Mouse (Mus musculus): Measurements from ENCODE around the gene Snupn. TPM values are rescaled to one million over a fixed set of nuclear protein-coding genes. Genes with fewer than 3 reads are reported as not detected.
"Not testable (repeated sequence)": the region's sequence is repeated elsewhere in the genome, so short reads cannot be mapped to it uniquely, and the experiment has no call there.

Snupn gene
- polyA plus RNA-seq, 1 experiment from 2014 or later = 29.1 TPM

- ATAC-seq (ENCODE audit: insufficient number of reproducible peaks, insufficient read depth, low FRiP score, low TSS enrichment) = peak; percentile 89
- Histone ChIP-seq H3K27me3 (no peaks in the 10 kb centered on the region), H3K27ac (peak within 1 kb of the TSS; percentile 93), H3K9me3 (no peaks in the 10 kb centered on the region), H3K36me3 (no peaks in the 10 kb centered on the region), H3K4me3 (peak within 1 kb of the TSS; percentile 88), H3K4me1 (peaks cover 11% of the 10 kb centered on the region), H3K9ac (peak within 1 kb of the TSS; percentile 85), H3K4me2 (replicated peaks) (peak within 1 kb of the TSS; percentile 88)
- WGBS = under 1% methylated on average over 73 of the region's 73 CpGs
Observed at GRCm38 (mm10) chr9:56937223-56938160, 13.2 kb upstream of the Snupn start, which contains the start of gene Imp3. Imp3 (plus strand) TSS chr9:56937475.

GRCm38 (mm10) chr9:56938374-56938773 is 12.3 kb upstream of the Snupn start:
- H3K27me3 ChIP-seq = no peaks in the 10 kb centered on the region
- H3K36me3 ChIP-seq = no peaks in the 10 kb centered on the region
- ATAC-seq (ENCODE audit: insufficient number of reproducible peaks, insufficient read depth, low FRiP score, low TSS enrichment) = no peak
- H3K9ac ChIP-seq = peak overlapping the region; percentile 85
- peak overlapping the region; percentile 88 for H3K4me3 ChIP-seq
- peaks cover 11% of the 10 kb centered on the region for H3K4me1 ChIP-seq
- 2% methylated on average over 7 of the region's 7 CpGs for WGBS
- peak overlapping the region; percentile 88 for H3K4me2 ChIP-seq (replicated peaks)
- no peak overlapping the region for H3K27ac ChIP-seq
- no peaks in the 10 kb centered on the region for H3K9me3 ChIP-seq

GRCm38 (mm10) chr9:56947481-56947880 is 3.2 kb upstream of the Snupn start:
- H3K4me2 ChIP-seq (replicated peaks); H3K4me3 ChIP-seq; H3K27ac ChIP-seq; ATAC-seq (ENCODE audit: insufficient number of reproducible peaks, insufficient read depth, low FRiP score, low TSS enrichment); H3K27me3 ChIP-seq; H3K36me3 ChIP-seq; H3K9ac ChIP-seq; H3K9me3 ChIP-seq: not testable (repeated sequence)
- H3K4me1 ChIP-seq = peaks cover 11% of the 10 kb centered on the region
- 29% methylated on average over 3 of the region's 3 CpGs for WGBS

GRCm38 (mm10) chr9:56948699-56949098 is 2.0 kb upstream of the Snupn start:
- not testable (repeated sequence) for ATAC-seq (ENCODE audit: insufficient number of reproducible peaks, insufficient read depth, low FRiP score, low TSS enrichment); H3K9me3 ChIP-seq; H3K4me2 ChIP-seq (replicated peaks); H3K9ac ChIP-seq; H3K27ac ChIP-seq; H3K4me3 ChIP-seq; H3K27me3 ChIP-seq; H3K36me3 ChIP-seq
- 86% methylated on average over 5 of the region's 5 CpGs for WGBS
- H3K4me1 ChIP-seq = peaks cover 11% of the 10 kb centered on the region

GRCm38 (mm10) chr9:56949767-56950166 is 911 bp upstream of the Snupn start:
- Histone ChIP-seq H3K9ac (peak overlapping the region; percentile 77; the same call in 1 of the 2 replicates), H3K4me2 (replicated peaks) (peak overlapping the region; percentile 85), H3K4me3 (peak overlapping the region; percentile 62), H3K27ac (peak overlapping the region; percentile 37; the same call in 1 of the 2 replicates), H3K27me3 (no peaks in the 10 kb centered on the region), H3K4me1 (peaks cover 11% of the 10 kb centered on the region), H3K9me3 (no peaks in the 10 kb centered on the region), H3K36me3 (no peaks in the 10 kb centered on the region)
- WGBS = 23% methylated on average over 13 of the region's 13 CpGs
- ATAC-seq (ENCODE audit: insufficient number of reproducible peaks, insufficient read depth, low FRiP score, low TSS enrichment) = no peak

DNA sequence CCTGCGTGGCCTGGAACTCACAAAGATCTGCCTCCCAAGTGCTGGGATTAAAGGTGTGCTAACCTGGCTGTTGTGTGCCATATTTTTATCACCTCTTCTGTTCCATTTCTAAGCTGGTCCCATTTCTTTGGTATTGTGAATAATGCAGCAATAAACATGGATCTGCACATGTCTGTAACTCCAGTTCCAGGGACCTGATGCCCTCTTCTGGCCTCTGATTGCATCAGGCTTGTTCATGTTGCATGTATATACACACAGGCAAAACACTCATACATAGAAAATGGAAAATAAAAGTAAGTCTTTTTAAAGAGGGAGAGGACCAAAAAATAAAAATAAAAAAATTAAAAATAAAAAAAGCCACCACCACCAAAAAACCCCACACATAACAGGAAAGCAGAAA is 2.9 kb downstream of the Snupn start:
- no peak overlapping the region for H3K4me2 ChIP-seq (replicated peaks)
- no peak overlapping the region for H3K4me3 ChIP-seq
- H3K4me1 ChIP-seq = peaks cover 11% of the 10 kb centered on the region
- no peaks in the 10 kb centered on the region for H3K9me3 ChIP-seq
- no peak overlapping the region for H3K27ac ChIP-seq
- WGBS = 83% methylated on average over 1 of the region's 1 CpGs
- no peak for ATAC-seq (ENCODE audit: insufficient number of reproducible peaks, insufficient read depth, low FRiP score, low TSS enrichment)
- no peaks in the 10 kb centered on the region for H3K36me3 ChIP-seq
- no peaks in the 10 kb centered on the region for H3K27me3 ChIP-seq
- H3K9ac ChIP-seq = no peak overlapping the region

GRCm38 (mm10) chr9:56956966-56957675 is 6.4 kb downstream of the Snupn start:
- WGBS = 79% methylated on average over 7 of the region's 7 CpGs
- ATAC-seq (ENCODE audit: insufficient number of reproducible peaks, insufficient read depth, low FRiP score, low TSS enrichment) = no peak
- no peaks in the 10 kb centered on the region for H3K4me1 ChIP-seq

DNA sequence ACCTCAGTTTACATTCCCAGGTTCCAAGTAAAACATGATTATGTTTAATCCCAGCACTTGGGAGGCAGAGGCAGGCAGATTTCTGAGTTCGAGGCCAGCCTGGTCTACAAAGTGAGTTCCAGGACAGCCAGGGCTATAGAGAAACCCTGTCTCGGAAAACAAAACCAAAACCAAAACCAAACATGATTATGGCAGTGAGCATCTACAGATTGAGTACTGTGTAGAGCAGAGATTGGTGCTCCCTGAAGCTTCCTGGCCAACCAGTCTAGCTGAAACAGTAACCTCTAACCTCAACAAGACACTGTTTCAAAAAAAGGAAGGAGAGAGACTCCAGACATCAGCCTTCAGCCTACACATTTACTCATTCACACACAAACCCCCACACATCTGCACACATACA is 8.0 kb downstream of the Snupn start:
- Histone ChIP-seq H3K4me2 (replicated peaks) (no peak overlapping the region), H3K4me1 (no peaks in the 10 kb centered on the region), H3K27me3 (no peaks in the 10 kb centered on the region), H3K27ac (no peak overlapping the region), H3K36me3 (peaks cover 21% of the 10 kb centered on the region), H3K9me3 (no peaks in the 10 kb centered on the region), H3K4me3 (no peak overlapping the region), H3K9ac (no peak overlapping the region)
- WGBS = 86% methylated on average over 2 of the region's 2 CpGs
- no peak for ATAC-seq (ENCODE audit: insufficient number of reproducible peaks, insufficient read depth, low FRiP score, low TSS enrichment)

More at GRCm38 (mm10) chr9:56956966-56957675, 6.4 kb downstream of the Snupn start:
- Histone ChIP-seq H3K4me3 (no peak overlapping the region), H3K4me2 (replicated peaks) (no peak overlapping the region), H3K9me3 (no peaks in the 10 kb centered on the region), H3K27me3 (no peaks in the 10 kb centered on the region), H3K27ac (no peak overlapping the region), H3K9ac (no peak overlapping the region), H3K36me3 (peaks cover 9% of the 10 kb centered on the region)

DNA sequence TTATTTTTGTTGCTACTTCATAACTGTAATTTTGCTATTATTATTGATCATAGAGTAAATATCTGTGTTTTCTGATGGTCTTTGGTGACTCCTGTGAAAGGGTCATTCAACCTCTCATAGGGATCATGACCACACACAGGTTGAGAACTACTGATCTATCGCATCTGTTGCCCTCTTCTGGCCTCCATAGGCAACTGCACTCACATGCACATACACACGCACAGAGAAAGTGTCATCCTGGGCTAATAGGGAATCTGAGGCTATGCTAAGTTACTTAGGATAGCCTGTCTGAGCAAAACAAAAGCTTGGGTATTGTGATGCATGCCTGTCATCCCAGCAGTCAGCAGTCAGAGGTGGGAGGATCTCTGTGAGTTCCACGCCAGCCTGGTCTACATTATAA is 10.9 kb downstream of the Snupn start:
- H3K36me3 ChIP-seq = peaks cover 32% of the 10 kb centered on the region
- no peaks in the 10 kb centered on the region for H3K4me1 ChIP-seq
- H3K9ac ChIP-seq = no peak overlapping the region
- H3K4me2 ChIP-seq (replicated peaks) = no peak overlapping the region
- no peak overlapping the region for H3K27ac ChIP-seq
- no peaks in the 10 kb centered on the region for H3K9me3 ChIP-seq
- no peak overlapping the region for H3K4me3 ChIP-seq
- H3K27me3 ChIP-seq = no peaks in the 10 kb centered on the region
- ATAC-seq (ENCODE audit: insufficient number of reproducible peaks, insufficient read depth, low FRiP score, low TSS enrichment) = no peak
- 93% methylated on average over 3 of the region's 3 CpGs for WGBS

GRCm38 (mm10) chr9:56970158-56970557 is 19.5 kb downstream of the Snupn start:
- WGBS = 81% methylated on average over 2 of the region's 2 CpGs
- no peaks in the 10 kb centered on the region for H3K9me3 ChIP-seq
- no peak for ATAC-seq (ENCODE audit: insufficient number of reproducible peaks, insufficient read depth, low FRiP score, low TSS enrichment)

DNA sequence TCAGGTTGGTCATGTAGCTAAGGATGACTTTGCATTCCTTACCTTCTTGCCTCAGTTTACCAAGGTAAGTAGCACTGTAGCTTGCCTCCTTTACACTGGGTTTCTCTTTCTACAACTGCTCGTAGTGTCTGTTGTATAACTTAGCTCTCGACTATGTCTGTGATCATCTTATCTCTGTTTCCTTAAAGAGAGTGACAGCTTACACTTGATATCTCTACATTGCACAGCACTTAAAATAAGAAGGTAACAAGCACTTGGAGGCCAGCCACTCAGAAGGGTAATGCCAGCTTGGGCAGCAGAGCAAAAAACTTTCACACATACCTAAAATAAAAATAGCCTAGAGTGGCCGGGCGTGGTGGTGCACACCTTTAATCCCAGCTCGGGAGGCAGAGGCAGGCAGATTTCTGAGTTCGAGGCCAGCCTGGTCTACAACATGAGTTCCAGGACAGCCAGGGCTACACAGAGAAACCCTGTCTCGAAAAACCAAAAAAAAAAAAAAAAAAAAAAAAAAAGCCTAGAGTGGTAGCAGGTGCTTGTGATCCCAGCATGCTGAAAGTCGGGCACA is 23.4 kb downstream of the Snupn start:
- H3K36me3 ChIP-seq = peaks cover 10% of the 10 kb centered on the region; the same call in 1 of the 2 replicates
- H3K4me2 ChIP-seq (replicated peaks) = no peak overlapping the region
- no peak overlapping the region for H3K4me3 ChIP-seq
- no peak overlapping the region for H3K9ac ChIP-seq
- H3K4me1 ChIP-seq = no peaks in the 10 kb centered on the region
- H3K27me3 ChIP-seq = no peaks in the 10 kb centered on the region
- no peaks in the 10 kb centered on the region for H3K9me3 ChIP-seq
- WGBS = 85% methylated on average over 8 of the region's 8 CpGs
- no peak overlapping the region for H3K27ac ChIP-seq
- ATAC-seq (ENCODE audit: insufficient number of reproducible peaks, insufficient read depth, low FRiP score, low TSS enrichment) = no peak

More at GRCm38 (mm10) chr9:56970158-56970557, 19.5 kb downstream of the Snupn start:
- Histone ChIP-seq H3K36me3 (peaks cover 16% of the 10 kb centered on the region; the same call in 1 of the 2 replicates), H3K9ac (no peak overlapping the region), H3K4me3 (no peak overlapping the region), H3K4me2 (replicated peaks) (no peak overlapping the region), H3K27me3 (no peaks in the 10 kb centered on the region), H3K4me1 (no peaks in the 10 kb centered on the region), H3K27ac (no peak overlapping the region)
